Mouse (Mus musculus) thymus, postnatal 25 days (tissue): ENCODE data around the gene Vamp2.

Experiments used
- DNase-seq: peaks from one replicate; pipeline ENCODE4 v3.0.0; 2022

The Vamp2 gene

DNA sequence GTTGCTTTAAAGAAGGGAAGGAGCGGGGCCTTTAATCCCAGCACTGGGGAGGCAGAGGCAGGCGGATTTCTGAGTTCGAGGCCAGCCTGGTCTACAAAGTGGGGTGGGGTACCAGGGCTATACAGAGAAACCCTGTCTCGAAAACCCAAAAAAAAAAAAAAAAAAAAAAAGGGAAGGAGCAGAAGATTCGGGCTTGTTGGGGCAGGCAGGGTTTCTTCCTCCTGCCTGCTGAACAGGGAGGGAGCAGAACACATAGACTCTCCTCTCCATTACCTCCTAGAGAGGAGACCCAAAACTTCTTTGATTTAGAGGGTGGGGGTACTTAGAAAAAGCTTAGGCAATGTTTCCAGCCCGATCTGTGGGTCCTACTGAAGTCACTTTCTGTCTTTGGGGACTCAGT lies 47.1 kb downstream of the Vamp2 start:
- DNase-seq = no peak
